ENCODE assay signal across 8 mouse cellular contexts in genomic region chr9:71167473-71168215, GRCm38 (mm10). TPM values are rescaled to one million over a fixed set of nuclear protein-coding genes. Genes with fewer than 3 reads are reported as not detected.
DNase-seq lines count a peak whose midpoint lies in the region; ATAC-seq lines count a peak whose summit lies in the region.

No protein-coding gene starts in this region.

- H3K9ac ChIP-seq in heart, embryonic 15.5 days: no peak overlapping the region
- H3K9ac ChIP-seq in heart, embryonic 12.5 days: no peak overlapping the region
- H3K9ac ChIP-seq in neural tube, embryonic 14.5 days (replicated peaks; ENCODE audit: low read depth, low read length): no peak overlapping the region

- no peaks in the 10 kb centered on the region for H3K27me3 ChIP-seq in heart, embryonic 15.5 days
- H3K27me3 ChIP-seq in heart, embryonic 12.5 days (replicated peaks): no peaks in the 10 kb centered on the region
- no peaks in the 10 kb centered on the region for H3K27me3 ChIP-seq in neural tube, embryonic 14.5 days (ENCODE audit: control insufficient read depth, insufficient read depth, low read length)

- WGBS in heart, embryonic 15.5 days: 43% methylated on average over 2 of the region's 2 CpGs
- WGBS in heart, embryonic 12.5 days: 35% methylated on average over 2 of the region's 2 CpGs
- 20% methylated on average over 2 of the region's 2 CpGs for WGBS in neural tube, embryonic 14.5 days

- H3K4me1 ChIP-seq in heart, embryonic 15.5 days (replicated peaks): peaks cover 15% of the 10 kb centered on the region
- H3K4me1 ChIP-seq in heart, embryonic 12.5 days (replicated peaks): peaks cover 7% of the 10 kb centered on the region
- no peaks in the 10 kb centered on the region for H3K4me1 ChIP-seq in neural tube, embryonic 14.5 days (ENCODE audit: control insufficient read depth, insufficient read depth, low read length)

- no peaks in the 10 kb centered on the region for H3K36me3 ChIP-seq in heart, embryonic 15.5 days
- no peaks in the 10 kb centered on the region for H3K36me3 ChIP-seq in heart, embryonic 12.5 days
- no peaks in the 10 kb centered on the region for H3K36me3 ChIP-seq in neural tube, embryonic 14.5 days (ENCODE audit: control insufficient read depth, insufficient read depth, low read length)

- 0 out of 2 replicates have a peak overlapping the region, but pooled peaks have one; percentile 13 for H3K27ac ChIP-seq in heart, embryonic 15.5 days
- H3K27ac ChIP-seq in heart, embryonic 12.5 days (ENCODE audit: poor library complexity, severe bottlenecking): no peak overlapping the region
- H3K27ac ChIP-seq in neural tube, embryonic 14.5 days (ENCODE audit: low read depth, low read length): peak overlapping the region; percentile 22; the same call in 1 of the 2 replicates

- DNase-seq in retina, embryonic 14.5 days (ENCODE audit: low spot score): peak; percentile 20
- no peak for DNase-seq in retina, postnatal 1 day
- DNase-seq in layer of hippocampus, adult 9-11 months: peak; percentile 33
- no peak for DNase-seq in frontal cortex, postnatal 25 days (ENCODE audit: low spot score in 2 of 2)

- ATAC-seq in heart, embryonic 15.5 days (replicated peaks; ENCODE audit: insufficient number of reproducible peaks, insufficient read depth, low FRiP score, low read depth): no peak
- no peak for ATAC-seq in heart, embryonic 12.5 days (ENCODE audit: insufficient number of reproducible peaks, low FRiP score)
- no peak for ATAC-seq in neural tube, embryonic 14.5 days (ENCODE audit: low read depth)
- ATAC-seq in CD4-positive, CD25-positive, alpha-beta regulatory T cell, adult 4 months: no peak

- H3K4me2 ChIP-seq in heart, embryonic 15.5 days: no peak overlapping the region
- no peak overlapping the region for H3K4me2 ChIP-seq in heart, embryonic 12.5 days
- no peak overlapping the region for H3K4me2 ChIP-seq in neural tube, embryonic 14.5 days (ENCODE audit: low read depth, low read length)

- H3K9me3 ChIP-seq in heart, embryonic 15.5 days (replicated peaks): no peaks in the 10 kb centered on the region
- no peaks in the 10 kb centered on the region for H3K9me3 ChIP-seq in heart, embryonic 12.5 days (replicated peaks)
- H3K9me3 ChIP-seq in neural tube, embryonic 14.5 days (ENCODE audit: control insufficient read depth, low read length): no peaks in the 10 kb centered on the region

- no peak overlapping the region for H3K4me3 ChIP-seq in heart, embryonic 15.5 days
- H3K4me3 ChIP-seq in heart, embryonic 12.5 days: no peak overlapping the region
- no peak overlapping the region for H3K4me3 ChIP-seq in neural tube, embryonic 14.5 days (ENCODE audit: low read depth, low read length)

RNA-seq across cellular contexts. Expression of gene Aqp9, which starts 0.8 kb away (rescaled TPM):
- polyA plus RNA-seq in heart, embryonic 15.5 days (2015; fragmentation: Nextera tagmentation; extraction: Ambion mirVana): 0.34 and 0.60 TPM in 2 replicates
- polyA plus RNA-seq in heart, embryonic 12.5 days (2016; fragmentation: Nextera tagmentation; extraction: Ambion mirVana): 0.18 TPM in 1 of 2 replicates, not detected in the other
- polyA plus RNA-seq in neural tube, embryonic 14.5 days (2014; fragmentation: Nextera tagmentation; extraction: Ambion mirVana): 0.74 and 0.88 TPM in 2 replicates
- under 1 TPM in 1 of 2 experiments, not detected in 1; 0.31 TPM for polyA plus RNA-seq in CD4-positive, CD25-positive, alpha-beta regulatory T cell, adult 4 months (2017; shearing (Covaris generic))

RNA-seq across cellular contexts. Expression of gene Aldh1a2, which starts 47.9 kb away (rescaled TPM):
- polyA plus RNA-seq in heart, embryonic 15.5 days (2015; fragmentation: Nextera tagmentation; extraction: Ambion mirVana): 24.3 and 32.0 TPM in 2 replicates
- polyA plus RNA-seq in heart, embryonic 12.5 days (2016; fragmentation: Nextera tagmentation; extraction: Ambion mirVana): 34.9 and 35.6 TPM in 2 replicates
- 12.0 and 70.3 TPM in 2 replicates for polyA plus RNA-seq in neural tube, embryonic 14.5 days (2014; fragmentation: Nextera tagmentation; extraction: Ambion mirVana)
- not detected for polyA plus RNA-seq in CD4-positive, CD25-positive, alpha-beta regulatory T cell, adult 4 months (2017; shearing (Covaris generic))

Comparison
In these comparisons a context has a peak if more than half of its experiments do, and no peak if none do; other contexts are left out.
1. DNase-seq: peak in retina, embryonic 14.5 days (single experiment) and layer of hippocampus, adult 9-11 months (single experiment); none in retina, postnatal 1 day (single experiment) and frontal cortex, postnatal 25 days (0 of 2).
2. RNA of gene Aldh1a2, which starts 47.9 kb away (polyA plus RNA-seq): 34.9 to 35.6 TPM in heart, embryonic 12.5 days, 24.3 to 32.0 TPM in heart, embryonic 15.5 days and 12.0 to 70.3 TPM in neural tube, embryonic 14.5 days; not detected in CD4-positive, CD25-positive, alpha-beta regulatory T cell, adult 4 months; every median in the first group is over 10 times any median in the second.